Mouse (Mus musculus) adrenal gland, adult (tissue): Measurements from ENCODE around the gene Cfap44.
A peak's percentile ranks its signal among the peaks of the same experiment; 100 is the strongest.
"Not testable (repeated sequence)": the region's sequence is repeated elsewhere in the genome, so short reads cannot be mapped to it uniquely, and the experiment has no call there.

Source experiments
- DNase-seq, 2 experiments: peaks; one replicate each; pipeline ENCODE4 v3.0.0; 2022 to 2023; ENCODE audit warnings: low spot score in 1 of 2; ENCODE audit not compliant: inconsistent age in 2 of 2

Cfap44 gene

DNA sequence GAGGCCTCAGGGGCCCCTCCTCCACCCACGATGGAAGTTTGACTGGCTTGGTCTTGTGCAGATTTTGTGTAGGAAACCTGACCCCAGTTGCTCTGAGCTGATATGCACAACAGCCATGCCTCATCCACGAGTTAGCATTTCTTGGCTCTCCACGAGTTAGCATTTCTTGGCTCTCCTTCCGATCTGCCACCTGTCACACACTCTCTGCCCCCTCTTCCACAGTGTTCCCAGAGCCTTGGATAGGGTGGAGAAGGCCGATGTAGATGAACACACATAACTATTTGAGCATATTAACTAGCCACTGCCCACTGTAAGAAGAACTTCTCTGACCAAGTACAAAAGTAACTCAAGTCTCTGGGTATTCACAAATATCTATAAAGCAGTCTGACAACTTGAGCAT lies 33.9 kb downstream of the Cfap44 start:
- DNase-seq: no peak

- no peak for DNase-seq
Measured at GRCm38 (mm10) chr16:44430021-44430420, 35.4 kb downstream of the Cfap44 start.

DNA sequence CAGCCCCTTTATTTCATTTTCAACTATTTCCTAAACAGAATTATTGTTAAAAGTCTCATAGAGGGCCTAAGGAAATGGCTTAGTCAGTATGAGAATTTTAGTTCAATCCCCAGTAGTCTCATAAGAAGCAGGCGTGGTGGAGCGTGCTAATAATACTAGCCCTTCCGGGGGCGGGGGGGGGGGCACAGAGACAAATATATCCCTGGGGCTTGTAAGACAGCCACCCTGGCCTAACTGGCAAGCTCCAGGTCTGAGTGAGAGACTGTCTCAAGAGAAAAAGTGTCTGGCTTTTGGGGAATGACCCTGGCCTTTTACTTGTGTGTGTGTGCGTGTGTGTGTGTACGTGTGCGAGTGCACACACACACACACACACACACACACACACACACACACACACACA lies 40.3 kb downstream of the Cfap44 start:
- DNase-seq: no peak

GRCm38 (mm10) chr16:44435481-44435880 lies 40.9 kb downstream of the Cfap44 start:
- no peak for DNase-seq

DNA sequence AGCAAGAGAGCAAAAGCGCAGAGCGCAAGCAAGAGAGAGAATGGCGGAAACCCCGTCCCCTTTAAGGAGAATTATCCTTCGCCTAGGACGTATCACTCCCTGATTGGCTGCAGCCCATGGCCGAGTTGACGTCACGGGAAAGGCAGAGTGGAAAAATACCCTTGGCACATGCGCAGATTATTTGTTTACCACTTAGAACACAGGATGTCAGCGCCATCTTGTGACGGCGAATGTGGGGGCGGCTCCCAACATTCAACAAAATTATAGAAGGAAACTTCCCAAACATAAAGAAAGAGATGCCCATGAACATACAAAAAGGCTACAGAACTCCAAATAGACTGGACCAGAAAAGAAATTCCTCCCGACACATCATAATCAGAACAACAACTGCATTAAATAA lies 47.3 kb downstream of the Cfap44 start:
- not testable (repeated sequence) for DNase-seq

DNA sequence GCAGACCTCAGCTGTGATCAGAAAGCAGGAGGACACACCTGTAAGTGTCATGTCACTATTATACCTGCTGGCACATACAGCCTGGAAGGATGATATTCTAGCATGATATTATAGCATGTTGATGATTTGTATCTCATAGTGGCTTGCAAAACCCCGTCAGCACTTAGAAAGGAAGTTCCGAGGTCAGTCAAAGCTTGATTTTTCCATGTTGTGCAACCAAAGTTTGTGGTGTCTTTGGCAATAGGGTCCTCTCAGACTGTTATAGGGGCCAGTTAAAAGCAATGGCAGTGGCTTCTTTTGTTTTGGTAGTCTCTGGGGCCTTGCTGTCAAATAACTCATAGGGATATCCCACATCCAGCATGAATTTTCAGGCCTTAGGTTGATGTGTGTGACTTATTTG lies 63.3 kb downstream of the Cfap44 start:
- no peak for DNase-seq

- no peak for DNase-seq
Measured at GRCm38 (mm10) chr16:44458826-44459225, 64.2 kb downstream of the Cfap44 start.

DNA sequence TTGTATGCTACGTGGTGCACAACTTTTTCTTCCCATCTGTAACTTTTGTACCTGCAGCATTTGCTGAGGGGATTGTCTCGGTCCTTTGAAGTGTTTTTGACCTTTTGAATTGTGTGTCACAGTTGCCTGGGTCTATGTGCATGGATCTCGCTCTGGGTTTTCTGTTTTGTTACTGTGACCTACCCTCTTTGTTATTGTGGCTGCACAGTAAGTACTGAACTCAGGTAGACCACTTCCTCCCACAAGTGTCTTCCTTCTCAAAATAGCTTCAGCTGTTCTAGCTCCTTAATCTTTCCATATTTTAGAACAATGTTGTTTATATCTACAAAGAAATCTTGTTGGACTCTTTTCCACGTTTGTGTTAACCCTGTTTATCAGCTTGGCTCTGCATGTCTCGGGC lies 66.3 kb downstream of the Cfap44 start:
- no peak for DNase-seq

DNA sequence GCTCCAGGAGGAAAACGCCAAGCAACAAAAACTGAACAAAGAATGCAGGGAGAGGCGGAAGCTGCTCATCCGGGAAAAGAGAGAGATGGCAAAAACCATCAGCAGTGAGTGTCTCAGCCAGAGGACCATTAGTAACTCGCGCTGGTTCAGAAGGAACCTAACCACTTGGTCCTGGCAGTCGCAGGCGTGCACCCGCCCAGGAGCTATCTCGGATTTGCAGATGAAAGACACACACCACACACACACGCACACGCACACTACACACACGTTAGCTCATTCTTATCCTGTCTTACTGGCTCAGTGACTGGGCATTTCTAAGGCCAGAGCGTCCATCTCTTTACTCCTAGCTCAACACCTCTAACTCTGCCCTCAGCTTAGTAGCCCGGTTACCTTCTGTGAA lies 80.7 kb downstream of the Cfap44 start:
- DNase-seq: no peak

DNA sequence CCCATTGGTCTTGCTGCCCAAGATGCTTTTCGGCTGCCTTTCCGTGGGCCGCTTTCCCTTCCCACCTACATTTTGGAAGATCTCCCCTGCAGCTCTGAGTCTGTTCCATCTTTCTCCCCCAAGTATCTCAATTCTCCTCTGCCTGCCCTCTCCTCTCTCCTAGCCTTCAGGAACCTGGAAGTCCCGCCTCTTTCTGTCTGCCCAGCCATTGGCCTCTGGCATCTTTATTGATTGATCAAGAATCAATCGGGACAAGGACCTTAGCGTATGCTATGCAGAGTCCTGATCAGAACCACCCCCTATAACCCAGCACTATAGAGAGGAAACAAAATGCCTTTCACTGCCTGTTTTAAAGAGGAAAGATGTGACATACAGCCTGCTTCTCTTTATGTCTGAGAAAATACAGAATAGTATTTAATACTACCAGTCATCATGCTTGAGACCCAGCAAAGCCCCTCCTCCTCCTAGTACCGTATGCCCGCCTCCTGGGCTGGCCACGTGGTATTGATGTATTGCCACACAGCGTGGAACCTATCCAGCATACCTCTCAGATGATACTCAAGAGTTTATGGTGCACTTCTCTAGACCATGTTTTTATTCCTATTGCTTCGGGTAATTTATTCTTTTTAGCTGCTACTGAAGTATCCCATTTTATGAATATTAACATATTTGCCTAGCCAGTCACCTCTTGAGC lies 81.2 kb downstream of the Cfap44 start:
- DNase-seq: no peak

GRCm38 (mm10) chr16:44478767-44479166 lies 84.2 kb downstream of the Cfap44 start:
- no peak for DNase-seq

GRCm38 (mm10) chr16:44479852-44480251 lies 85.3 kb downstream of the Cfap44 start:
- DNase-seq: peak in 1 of 2 experiments; percentile 34

GRCm38 (mm10) chr16:44480616-44481015 lies 86.0 kb downstream of the Cfap44 start:
- DNase-seq: peak in 1 of 2 experiments; percentile 76

DNA sequence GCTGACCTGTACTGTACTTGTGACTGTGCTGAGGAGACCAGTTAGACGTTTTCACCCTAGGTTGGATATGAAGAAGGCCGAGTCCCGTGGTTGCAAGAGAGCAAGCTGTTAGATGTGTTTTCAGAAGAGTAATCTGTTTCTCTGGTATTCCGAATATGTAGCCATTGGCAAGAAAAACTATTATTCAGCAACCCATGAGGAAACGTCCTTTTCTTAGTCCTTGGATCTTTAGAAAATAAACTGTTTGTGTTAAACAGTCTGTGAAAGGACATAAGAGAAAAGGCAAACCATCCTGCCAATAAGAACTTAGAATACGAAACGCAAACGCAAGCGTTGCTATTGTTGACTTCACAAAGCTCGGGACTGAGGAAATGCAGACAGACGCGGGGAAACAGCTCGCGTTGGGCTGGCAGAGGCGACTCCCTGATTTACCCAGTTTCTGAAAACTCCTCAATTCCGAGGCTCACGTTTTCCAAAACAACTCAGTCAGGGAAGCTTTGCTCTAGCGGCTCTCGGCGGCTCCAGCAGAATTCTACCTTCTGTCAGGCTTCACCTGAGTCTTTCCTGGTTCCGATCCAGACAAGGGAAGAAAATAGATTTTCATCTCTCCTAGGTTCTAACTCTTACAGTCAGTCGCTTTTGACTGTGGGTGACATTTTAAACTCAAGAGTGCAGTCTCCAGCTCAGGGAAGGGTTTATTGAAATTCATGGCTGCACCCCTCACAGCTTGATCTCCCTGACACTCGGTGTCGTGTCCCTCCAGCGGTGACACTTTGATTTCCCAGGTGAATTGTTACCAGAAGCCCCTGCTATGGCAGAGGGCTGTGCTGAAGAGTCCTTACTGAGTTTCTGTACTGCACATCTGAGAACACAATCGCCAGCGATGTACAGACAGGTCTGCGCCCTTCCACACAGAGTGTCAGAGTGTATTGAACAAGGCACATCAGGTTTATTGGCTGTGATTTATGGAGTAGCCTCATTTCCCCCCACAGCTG lies 87.3 kb downstream of the Cfap44 start:
- DNase-seq: peak in 1 of 2 experiments; percentile 51

DNA sequence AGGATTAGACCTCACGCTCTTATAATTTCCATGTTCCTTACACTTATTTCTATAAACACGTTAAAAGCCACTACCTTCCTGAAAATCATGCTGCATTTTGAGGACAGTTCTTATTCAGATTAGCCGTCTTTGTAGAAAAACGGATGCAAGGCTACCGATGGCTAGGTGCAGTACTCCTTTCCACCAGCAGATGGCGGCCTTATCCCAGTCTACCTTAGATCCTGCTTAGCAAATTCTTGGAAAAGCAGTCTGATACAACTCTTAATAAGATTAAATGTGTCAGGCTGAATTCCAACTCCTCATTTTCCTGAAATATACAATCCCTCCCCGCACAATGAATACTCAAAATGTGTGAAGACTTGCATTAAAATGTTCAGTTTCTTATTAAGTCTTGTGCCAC lies 89.5 kb downstream of the Cfap44 start:
- peak; percentile 83 to 96 for DNase-seq

DNA sequence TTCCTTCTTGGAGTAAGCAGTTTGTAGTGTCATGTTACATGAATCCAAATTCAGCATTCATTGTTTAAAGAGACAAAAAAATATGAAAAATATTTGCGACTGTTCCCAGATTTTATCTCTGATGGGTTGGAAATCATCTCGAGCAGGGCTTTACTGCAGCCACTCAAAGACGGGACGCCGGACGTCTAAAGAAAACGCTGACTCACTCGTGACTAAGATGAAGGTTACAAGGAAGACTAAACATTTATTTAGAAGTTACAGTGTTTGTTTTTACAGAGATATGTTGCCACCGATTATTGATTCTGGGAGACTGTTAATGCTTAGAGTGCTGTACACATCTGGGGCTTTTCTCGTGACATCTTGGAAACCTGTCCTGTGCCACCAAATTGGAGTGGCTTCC lies 90.2 kb downstream of the Cfap44 start:
- DNase-seq: peak in 1 of 2 experiments; percentile 86

GRCm38 (mm10) chr16:44485691-44486090 lies 91.1 kb downstream of the Cfap44 start:
- peak in 1 of 2 experiments; percentile 56 for DNase-seq

DNA sequence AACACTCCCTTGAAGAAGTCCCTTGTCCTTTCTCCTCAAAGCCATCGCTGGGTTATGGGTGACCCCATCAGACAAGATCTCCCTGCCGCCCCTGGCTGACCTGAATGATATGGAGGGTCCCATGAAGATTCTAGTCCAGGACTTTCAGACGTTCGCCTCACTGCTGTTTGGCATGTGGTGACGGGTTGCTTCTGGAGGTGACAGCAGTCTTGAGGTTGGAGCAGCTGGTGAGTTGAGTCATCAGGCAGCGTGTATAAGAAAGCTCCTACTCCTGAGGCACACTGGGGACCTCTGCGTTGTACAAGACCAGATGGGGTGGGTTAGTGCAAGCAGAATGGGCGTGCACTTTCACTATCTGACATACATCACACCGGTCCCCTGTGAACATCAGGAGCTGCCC lies 92.0 kb downstream of the Cfap44 start:
- peak in 1 of 2 experiments; percentile 32 for DNase-seq

DNA sequence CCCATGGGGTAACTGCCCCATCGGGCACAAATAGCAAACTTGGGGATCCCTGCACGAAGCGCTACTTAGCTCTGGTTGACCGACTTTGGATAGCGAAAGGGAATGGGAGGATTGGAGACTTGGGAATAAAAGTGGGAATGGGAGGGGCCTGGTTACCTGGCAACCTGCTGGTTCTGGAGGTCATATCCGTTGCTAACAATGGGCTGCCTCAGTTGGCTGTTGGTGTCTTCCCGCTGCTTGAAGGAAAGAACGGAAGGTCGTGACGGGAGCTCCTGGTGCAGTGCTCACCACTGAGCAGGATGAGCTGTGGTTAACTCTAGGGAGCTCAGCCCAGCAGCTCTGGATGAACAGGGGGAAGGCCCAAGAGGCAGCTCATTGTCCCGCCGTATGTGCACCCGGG lies 92.6 kb downstream of the Cfap44 start:
- DNase-seq: peak in 1 of 2 experiments; percentile 31

- DNase-seq: no peak
Measured at GRCm38 (mm10) chr16:44491051-44491450, 96.5 kb downstream of the Cfap44 start.

DNA sequence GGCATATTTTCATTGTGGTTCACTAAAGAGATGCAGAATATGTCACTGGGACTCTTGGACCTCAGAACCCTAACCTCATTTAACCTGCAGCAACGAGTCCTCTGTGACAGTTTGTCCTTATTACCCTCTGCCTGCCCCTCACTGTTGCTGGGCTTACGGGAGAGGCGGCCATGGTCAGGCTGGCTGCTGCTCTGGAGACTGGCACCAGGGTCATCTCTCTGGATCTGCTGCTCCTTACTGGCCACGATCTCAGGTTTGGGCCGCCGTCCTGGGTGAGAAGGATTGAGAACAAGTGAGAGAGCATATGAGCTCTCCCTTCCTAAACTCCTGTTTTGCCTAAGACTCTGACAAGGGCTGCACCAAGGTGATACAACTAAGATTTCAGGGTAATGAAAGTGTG lies 97.6 kb downstream of the Cfap44 start:
- DNase-seq: no peak

DNA sequence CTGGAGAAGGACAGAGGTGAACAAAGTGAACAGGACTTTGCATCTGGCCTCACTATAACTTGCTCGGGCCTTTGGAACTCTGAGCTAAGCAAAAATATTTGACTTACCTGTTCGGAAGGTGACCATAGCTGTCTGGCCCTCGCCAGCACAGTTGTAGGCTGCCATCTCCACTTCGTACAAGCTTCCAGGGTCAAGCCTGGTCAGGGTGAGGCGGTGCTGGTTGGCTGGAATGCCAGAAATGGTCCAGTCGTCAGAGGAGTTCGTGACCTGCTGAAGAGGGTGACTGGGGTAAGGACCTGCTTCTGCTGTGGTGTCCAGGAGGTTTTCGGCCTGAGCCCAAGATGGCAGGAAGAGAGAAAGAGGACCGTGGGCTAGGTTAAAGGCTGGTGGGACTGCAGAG lies 98.1 kb downstream of the Cfap44 start:
- DNase-seq: no peak
